Mouse (Mus musculus) erythroblast, adult 5-6 weeks (primary cell): ENCODE measurements around the gene Xylt1. TPM values are rescaled to one million over a fixed set of nuclear protein-coding genes. Genes with fewer than 3 reads are reported as not detected.

Experiments used
- ATAC-seq: replicated peaks from 2 replicates; pipeline ENCODE4 v1.8.0; 2016; ENCODE audit warnings: moderate number of reproducible peaks, mild to moderate bottlenecking, moderate TSS enrichment, inconsistent platforms; ENCODE audit not compliant: poor library complexity, low FRiP score, severe bottlenecking
- total RNA-seq, 2 experiments: library from RNA; stranded (forward) in 1 of 2; stranded (reverse) in 1 of 2; fragments of 150-400 nt in 1 of 2; fragments of 200-764, 138-1000 nt in 1 of 2; gene quantifications; 2 replicates each; pipeline versions ENCODE4 v1.2.3 to v1.2.4; 2015 to 2017; ENCODE audit warnings: low replicate concordance in 2 of 2

The Xylt1 gene
- total RNA-seq, 2 experiments from 2014 or later: 3.0 to 5.0 TPM

DNA sequence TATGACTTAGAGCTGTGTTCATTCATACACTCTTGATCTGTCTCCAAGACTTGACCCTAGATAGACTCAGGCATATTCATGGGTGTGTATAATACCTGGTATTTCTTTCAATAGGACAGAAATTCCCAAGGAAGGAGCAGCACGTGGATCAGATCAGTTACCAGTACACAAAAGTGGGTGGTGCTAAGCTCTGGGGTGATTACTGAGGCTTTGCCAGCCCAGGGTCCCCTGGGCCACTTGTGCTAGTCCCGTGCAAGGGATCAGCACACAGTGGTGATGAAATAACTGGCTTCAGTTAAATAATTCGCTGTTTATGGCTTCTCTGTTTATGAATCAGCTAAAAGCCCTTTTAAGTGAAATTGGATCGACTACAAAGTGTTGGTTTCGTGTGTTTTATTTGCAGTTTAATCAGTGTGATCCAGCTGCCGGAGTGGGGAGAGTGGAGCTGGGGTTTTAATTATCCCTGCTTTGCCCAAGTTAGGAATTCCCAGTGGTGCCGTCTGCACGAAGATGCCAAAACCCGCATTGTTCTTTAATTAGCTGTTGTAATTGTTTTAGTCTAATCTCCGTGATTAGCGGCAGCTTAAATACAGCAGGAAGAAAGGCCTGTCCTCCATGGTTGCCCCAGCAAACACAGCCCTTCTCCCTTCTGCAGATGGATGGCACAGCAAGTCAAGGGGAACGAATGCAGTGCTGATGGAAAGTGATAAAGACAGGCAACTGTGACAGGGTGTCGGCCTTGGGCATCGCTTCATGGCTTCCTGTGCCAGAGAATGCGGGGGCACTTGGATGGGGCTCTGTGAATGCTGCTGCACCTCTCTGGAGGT, 120.8 kb downstream of the Xylt1 start:
- ATAC-seq: no peak

GRCm38 (mm10) chr7:117502415-117502814, 121.6 kb downstream of the Xylt1 start:
- no peak for ATAC-seq

GRCm38 (mm10) chr7:117503714-117504113, 122.9 kb downstream of the Xylt1 start:
- ATAC-seq: no peak

DNA sequence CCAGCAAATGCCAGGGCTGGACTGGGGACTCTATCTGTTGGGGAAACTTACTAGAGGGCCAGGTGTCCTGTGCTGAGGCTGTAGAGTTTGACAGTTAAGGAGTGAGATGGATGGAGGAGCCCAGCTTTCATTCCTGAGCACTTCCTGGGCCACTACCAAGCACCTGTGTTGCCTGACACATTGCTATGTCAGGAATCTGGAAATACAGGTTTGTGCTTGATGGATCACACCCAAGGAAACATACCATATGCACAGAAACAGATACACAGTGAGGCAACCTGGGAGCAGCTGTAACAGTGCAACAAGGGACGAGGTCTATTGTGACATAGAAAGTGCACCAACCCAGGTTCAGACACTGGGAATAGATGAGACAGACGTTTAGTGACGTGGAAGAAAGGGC, 125.0 kb downstream of the Xylt1 start:
- no peak for ATAC-seq

DNA sequence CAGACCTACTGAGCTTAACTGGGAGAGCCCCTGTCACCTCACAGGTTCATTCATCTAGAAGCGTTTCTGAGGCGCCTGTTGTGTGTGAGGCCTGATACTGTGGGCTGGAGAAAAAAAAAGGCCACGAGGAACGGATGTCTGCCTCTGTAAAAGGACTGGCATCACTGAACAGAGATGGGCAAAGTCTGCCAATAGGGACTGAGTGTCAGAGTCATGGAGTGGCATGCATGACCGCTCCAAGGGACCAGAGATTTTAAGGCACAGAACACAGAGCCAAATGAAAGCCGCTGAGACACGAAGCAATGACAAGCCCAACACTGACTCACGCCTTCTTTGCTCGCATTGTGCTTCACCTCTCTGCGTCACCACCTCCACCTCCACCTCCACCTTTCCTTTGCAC, 126.6 kb downstream of the Xylt1 start:
- no peak for ATAC-seq

DNA sequence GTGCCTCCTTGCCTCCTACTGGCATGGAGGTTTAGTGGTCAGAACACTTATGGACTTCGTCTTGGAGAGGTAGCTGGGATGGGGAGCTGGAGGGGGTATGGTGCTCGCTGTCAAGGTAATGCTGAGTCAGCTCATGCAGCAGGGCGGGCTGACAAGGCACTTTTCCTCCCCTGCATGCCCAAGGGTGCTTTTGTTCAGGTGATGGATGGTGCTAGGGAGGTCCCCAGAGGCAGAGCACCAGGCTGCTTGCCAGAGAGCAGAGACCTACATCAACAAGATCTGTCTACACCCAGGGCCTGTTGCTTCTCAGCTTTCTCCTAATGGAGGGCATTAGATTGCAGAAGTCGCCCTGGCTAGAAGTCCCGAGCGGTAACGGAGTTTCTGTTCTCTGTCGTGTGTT, 127.3 kb downstream of the Xylt1 start:
- no peak for ATAC-seq

GRCm38 (mm10) chr7:117510113-117510512, 129.3 kb downstream of the Xylt1 start:
- no peak for ATAC-seq

GRCm38 (mm10) chr7:117512301-117512700, 131.5 kb downstream of the Xylt1 start:
- ATAC-seq: no peak

DNA sequence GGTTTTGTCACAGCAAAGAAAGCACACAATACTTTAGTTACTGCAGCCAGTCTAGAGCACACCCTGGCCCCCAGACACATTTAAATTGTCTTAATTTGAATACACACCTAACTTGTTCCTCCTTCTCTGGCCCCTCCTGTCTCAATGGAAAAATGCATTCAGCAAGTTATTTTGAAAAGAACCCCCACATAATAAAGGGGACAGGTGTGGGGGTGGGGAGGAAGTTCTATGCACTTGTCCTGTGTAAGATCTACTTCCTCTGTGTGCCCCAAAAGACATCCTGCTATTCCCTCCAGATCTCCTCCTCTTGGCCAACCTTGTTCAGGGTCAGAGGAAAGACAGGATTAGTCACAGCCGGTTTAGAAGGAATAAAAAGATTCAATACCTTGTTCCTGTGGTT, 135.0 kb downstream of the Xylt1 start:
- ATAC-seq: no peak

- ATAC-seq: no peak
Observed at GRCm38 (mm10) chr7:117516896-117517295, 136.1 kb downstream of the Xylt1 start.

DNA sequence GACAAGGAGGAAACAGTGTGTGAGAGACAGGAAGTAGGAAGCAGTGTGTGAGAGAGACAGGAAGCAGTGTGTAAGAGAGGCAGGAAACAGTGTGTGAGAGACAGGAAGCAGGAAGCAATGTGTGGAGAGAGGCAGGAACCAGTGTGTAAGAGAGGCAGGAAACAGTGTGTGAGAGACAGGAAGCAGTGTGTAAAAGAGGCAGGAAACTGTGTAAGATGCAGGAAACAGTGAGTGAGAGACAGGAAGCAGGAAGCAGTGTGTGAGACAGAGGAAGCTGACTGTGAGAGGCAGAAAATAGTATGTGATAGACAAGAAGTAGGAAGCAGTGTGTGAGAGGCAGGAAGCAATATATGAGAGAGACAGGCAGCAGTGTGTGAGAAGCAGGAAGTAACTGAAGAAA, 140.6 kb downstream of the Xylt1 start:
- ATAC-seq: no peak

DNA sequence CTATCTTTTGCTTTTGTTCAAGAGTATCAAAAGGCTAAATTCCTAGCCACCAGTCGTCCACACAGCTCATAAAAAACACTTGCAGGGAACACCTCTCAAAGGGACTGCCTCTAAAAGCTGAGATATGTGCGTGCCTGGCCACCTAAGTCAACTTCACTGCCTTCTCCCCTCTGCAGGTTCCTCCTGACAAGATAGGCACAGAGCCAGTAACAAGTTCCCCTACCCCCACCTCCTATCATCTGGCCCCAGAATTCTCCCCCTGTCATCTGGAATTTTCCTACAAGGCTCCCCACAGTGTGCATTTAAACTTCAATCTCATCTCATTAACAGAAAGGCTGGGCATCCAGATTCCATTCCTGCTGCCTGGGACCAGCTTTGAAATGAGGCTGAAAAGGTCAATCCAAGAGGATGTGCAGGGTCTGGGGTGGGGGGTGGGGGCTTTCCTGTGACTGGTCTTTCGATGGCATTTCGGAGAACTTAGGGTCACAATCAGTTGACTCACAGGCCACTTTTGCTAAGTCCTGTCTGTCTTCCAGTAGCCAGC, 141.4 kb downstream of the Xylt1 start:
- ATAC-seq: no peak

- no peak for ATAC-seq
Observed at GRCm38 (mm10) chr7:117524430-117525214, 143.8 kb downstream of the Xylt1 start.

DNA sequence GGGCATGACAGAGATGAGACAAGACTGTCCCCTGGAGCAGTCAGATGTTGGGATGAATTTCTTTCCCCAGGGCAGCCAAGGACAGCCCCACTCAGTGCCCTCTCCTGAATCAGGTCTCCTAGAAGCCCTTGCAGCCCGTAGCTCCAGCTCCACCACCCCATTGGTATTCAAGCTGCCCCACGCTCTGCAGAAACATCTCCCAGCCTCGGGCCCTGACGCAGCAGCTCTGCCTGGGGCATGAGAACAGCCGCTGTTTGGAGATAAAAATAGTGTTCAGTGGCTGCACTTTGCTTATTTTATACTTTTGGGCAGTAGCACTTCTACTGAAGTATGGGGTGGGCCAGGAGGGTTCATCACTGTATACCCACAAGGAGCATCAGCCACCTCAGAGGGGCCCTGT, 144.9 kb downstream of the Xylt1 start:
- no peak for ATAC-seq

- ATAC-seq: no peak
Observed at GRCm38 (mm10) chr7:117526570-117526969, 145.8 kb downstream of the Xylt1 start.

GRCm38 (mm10) chr7:117529787-117530655, 149.2 kb downstream of the Xylt1 start:
- ATAC-seq: no peak

DNA sequence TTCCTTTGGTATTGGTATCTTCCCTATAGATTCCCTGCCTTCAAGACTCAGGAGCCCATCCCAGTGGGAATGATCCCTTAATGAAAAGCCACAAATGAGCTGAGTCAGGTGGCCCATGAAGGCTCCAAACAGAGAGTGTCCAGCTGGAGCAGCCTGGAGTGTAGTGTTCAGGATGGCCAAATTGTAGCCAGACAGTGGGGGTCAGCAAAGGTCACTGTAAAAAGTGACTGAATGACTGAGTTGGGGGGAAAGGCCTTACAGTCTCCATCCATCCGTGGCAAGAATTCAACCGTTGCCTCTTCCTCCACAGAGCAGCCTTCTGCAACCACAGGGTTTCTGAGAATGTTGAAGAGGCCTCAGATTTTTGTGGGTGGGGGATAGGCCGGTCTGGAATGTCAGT, 151.9 kb downstream of the Xylt1 start:
- no peak for ATAC-seq

- no peak for ATAC-seq
Observed at GRCm38 (mm10) chr7:117533164-117533563, 152.4 kb downstream of the Xylt1 start.

GRCm38 (mm10) chr7:117539931-117540330, 159.2 kb downstream of the Xylt1 start:
- ATAC-seq: no peak

DNA sequence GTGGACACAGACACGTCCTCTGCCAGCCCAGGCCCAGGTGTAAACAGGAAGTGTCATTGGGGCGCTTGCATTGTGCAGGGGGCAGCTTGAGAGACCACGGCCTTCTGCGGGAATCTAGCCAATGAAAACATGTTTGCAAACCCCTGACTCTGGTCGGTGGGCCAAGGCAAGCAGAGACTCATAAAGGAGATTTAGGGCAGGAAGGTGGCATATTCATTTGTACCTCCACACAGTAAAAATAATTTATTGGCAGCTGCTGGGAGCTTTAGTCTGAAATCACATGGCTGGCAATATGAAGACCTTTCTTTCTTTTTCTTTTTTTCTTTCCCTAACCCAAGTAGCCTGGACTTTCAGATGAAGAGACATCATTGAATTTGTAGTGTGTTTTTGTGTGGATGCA, 159.6 kb downstream of the Xylt1 start:
- ATAC-seq: no peak
